Mouse (Mus musculus) stomach, postnatal 0 days (tissue): Measurements from ENCODE around the gene Zfp940.

Experiments used
- CTCF ChIP-seq: IDR thresholded peaks from 2 replicates; pipeline ENCODE4 v1.5.1; 2016; ENCODE audit warnings: antibody characterized with exemption, low read depth, mild to moderate bottlenecking, moderate library complexity
- EP300 ChIP-seq: optimal IDR thresholded peaks from 2 replicates; pipeline ENCODE3; 2016; ENCODE audit warnings: antibody characterized with exemption

DNA sequence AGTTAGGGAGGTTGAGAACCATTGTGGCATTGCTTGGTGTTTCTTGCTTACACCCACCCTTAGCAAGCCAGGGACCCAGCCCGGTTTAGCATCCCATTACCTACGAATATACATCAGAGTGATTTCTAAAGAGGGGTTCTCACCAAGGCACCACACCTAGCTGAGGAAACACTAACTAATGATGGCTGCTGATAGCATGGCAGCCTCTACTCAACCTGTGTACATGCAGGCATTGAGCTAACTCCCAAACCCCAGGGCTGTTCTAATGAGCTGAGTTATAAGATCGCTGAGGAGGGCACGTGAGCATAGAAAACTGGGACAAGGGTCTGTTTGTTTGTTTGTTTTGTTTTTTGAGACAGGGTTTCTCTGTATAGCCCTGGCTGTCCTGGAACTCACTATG lies 39.3 kb upstream of the Zfp940 start:
- no peak for TF ChIP-seq CTCF
- TF ChIP-seq EP300: no peak
